Mouse (Mus musculus): ENCODE data around the gene Cmklr1.

Gene Cmklr1

GRCm38 (mm10) chr5:113650035-113650865 is at the start of gene Cmklr1:
Gene Cmklr1, minus strand, starts transcription at chr5:113650426.
- DNase-seq: no peak

DNA sequence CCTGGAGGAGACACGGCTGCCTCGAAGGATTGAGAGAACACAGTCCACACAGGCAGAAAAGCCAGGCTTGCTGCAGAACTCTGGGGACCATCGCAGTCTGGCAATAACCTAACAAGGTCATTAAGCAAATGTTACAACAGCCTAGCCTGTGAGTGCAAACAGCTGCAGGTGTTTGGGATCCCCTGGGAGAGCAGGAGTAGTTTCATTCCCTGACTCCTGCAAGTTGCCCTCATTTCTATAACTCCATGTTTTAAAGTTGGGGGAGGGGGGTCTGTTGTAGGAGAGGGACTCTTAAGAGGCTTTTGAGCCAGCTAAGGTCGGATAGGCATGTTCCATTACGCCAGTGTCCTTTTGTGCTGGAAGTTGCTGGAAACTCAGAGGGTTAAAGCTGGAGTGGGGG is 44.2 kb upstream of the Cmklr1 start:
- no peak for DNase-seq

DNA sequence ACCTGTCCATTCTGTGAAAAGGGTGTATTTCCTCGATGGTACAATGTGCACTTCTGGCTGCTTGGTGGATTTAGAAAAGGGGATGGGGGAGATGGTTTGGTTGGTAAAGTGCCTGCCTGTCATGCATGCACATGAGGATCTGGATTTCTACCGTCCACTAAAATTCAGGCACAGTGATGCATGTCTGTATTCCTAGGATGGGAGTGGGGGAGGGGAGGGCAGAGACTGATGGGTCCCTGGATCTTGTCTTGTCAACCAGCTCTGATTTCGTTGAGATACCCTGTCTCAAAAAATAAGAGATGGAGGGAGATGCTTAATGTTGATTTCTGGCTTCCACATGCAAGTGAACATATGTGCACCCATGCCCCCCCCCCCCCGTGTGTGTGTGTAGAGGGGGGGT is 43.8 kb upstream of the Cmklr1 start:
- DNase-seq: no peak

DNA sequence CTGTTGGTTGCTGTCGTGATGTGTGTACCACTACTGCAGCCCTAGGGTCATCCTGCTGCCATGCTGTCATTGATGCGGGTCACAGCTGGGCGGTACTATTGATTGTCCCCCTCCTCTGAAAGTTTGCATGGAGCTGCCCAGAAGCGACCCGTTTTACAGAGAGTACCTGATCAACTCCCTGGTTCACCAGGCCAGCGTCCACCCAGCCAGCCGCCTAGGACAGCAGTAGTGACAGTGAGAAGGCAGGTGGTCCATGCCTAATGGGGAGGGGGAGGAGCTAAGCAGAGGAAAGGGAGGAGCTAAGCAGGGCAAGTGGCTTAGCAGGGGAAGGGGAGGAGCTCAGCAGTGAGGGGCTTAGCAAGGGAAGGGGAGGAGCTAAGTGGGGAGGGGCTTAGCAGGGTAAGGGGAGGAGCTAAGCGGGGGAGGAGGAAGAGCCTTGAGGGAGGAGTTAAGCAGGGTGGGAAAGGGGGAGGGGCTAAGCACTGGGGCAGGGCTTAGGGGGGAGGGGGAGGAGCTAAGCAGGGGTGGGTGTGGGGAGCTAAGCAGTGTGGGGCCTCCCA is 43.0 kb upstream of the Cmklr1 start:
- peak in 1 of 2 experiments; percentile 7 for DNase-seq

DNA sequence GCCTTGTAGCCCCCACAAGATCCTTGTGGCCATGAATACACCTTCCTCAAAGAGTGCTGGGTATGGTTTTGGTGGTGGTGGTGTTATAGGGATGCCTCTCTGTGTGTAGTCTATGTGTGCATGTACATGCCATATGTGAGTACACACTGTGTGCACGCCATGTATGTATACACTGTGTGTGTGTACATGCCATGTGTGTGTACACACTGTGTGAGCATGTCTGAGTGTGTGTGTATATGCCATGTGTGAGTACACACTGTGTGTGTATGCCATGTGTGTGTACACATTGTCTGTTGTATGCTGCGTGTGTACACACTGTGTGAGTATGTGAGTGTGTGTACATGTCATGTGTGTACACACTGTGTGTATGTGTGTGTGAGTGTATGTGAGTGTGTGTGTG is 40.6 kb upstream of the Cmklr1 start:
- no peak for DNase-seq

DNA sequence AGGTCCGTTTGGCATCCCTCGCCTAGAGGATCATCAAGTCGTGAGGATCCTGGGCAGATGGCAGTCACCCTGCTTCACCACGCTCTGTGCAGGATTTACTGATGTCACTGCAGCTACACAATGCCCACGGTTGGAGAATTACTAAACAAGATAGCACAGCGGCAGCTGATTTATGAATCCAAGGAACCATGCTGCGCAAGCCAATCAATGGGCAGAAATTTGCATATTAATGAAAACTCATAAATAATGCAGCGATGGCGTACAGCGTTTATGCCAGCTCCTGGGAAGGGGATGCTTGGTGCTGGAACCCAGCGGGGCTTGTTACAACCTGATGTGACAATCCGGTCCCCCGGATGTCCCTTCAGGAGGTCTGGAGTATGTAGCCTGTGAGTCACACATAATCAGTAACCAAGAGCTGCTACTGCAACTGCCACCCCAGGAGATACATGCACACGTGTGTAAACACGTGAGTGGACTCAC is 39.9 kb upstream of the Cmklr1 start:
- no peak for DNase-seq

- no peak for DNase-seq
These were observed 37.3 kb upstream of the Cmklr1 start for GRCm38 (mm10) chr5:113687514-113687913.

GRCm38 (mm10) chr5:113685471-113685870 is 35.2 kb upstream of the Cmklr1 start:
- DNase-seq: no peak

DNA sequence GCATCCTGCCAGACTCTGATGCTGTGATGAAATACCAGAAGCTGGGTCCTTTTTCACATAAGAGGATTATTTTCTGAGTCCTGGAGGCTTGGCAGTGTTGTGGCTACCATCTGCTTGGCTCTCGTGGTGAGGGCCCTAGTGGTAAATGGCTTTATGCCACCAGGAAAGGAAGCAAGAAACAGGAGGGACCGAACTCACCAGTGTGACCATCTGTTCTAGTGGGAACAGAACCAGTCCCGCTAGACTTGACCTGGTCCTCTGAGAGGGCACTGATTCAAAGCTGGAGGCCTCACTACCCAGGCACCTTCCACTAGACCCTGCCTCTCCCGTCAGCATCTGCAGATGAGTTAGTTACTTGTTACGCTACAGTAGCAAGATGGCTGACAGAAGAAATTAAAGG is 33.0 kb upstream of the Cmklr1 start:
- DNase-seq: no peak

DNA sequence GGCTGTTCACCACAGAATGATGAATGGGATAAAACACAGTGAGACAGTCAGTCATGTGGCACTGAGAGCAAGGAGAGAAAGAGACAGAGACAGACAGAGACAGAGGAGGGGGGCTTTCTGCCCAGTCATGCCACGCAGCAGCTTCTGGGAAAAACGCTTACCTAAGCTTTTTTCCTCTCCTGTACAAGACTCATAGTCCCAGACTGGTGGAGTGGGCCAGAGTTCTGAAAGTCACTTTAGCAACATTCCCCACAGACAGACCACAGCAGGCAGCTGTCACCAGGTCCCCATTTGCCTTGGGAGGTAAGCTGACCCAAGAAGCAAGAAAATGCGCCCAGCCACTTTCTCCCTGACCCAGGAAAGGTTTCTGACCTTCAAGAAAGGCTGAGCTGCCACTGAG is 32.2 kb upstream of the Cmklr1 start:
- no peak for DNase-seq

DNA sequence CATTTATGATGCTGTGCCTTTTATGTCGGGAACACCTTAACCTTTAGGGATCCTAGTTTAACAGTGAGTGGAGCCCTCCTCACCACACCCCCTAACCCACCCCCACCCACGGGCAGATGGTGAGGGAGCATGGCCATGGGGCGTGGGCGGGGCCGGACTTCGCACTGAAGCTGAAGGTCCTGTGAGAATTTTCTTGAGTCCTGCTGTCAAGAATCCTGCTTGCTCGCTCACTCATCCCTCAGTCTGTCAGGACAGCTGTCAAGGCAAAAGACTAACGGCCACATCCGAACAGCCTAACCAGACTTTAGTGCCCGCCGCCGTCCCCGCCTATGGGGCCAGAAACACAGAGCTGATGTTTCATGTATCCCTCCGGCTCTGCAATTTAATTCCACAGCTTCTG is 31.0 kb upstream of the Cmklr1 start:
- DNase-seq: no peak

DNA sequence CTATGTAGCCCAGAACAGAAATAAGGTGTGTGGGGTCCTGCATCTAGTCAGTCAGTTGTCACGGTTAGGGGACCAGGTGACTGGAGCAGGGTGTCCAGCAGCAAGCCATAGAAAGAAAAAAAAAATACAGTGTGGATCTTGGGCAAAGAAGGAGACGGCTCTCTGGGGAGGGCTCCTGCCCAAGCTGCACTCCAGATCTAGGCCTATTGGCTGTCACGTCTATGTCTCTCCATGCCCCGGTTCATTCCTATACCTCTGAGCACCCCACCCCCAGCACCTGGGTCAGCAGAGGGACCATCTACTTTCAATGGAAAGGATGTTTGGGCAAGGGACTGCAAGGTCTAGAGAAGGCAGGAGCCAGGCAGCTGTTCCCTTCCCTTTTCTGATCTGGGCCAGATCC is 29.3 kb upstream of the Cmklr1 start:
- no peak for DNase-seq

DNA sequence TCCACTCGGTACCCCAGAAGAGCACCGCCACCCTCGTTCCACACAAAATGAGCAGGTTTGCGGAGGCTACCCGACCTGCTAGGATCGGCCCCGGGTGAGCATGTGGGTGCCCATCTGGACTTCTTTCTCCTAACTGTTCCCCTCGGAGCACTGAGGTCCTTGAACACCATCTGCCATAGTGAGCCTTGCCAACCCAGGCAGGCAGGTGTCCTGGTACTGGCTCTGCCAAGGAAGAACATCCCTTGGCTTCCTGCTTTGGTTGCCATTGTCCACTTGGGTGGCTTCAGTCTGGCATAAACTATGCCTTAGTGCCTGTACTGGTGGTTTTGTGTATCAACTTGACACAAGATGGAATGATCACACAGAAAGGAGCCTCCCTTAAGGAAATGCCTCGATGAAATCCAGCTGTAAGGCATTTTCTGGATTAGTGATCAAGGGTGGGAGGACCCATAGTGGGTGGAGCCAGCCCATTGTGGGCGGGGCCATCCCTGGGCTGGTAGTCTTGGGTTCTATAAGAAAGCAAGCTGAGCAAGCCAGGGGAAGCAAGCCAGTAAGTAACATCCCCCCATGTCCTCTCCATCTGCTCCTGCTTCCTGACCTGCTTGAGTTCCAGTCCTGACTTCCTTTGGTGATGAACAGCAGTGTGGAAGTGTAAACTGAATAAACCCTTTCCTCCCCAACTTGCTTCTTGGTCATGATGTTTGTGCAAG is 28.7 kb upstream of the Cmklr1 start:
- no peak for DNase-seq

GRCm38 (mm10) chr5:113677541-113677940 is 27.3 kb upstream of the Cmklr1 start:
- DNase-seq: no peak

GRCm38 (mm10) chr5:113674851-113675250 is 24.6 kb upstream of the Cmklr1 start:
- no peak for DNase-seq

GRCm38 (mm10) chr5:113672456-113672855 is 22.2 kb upstream of the Cmklr1 start:
- no peak for DNase-seq

DNA sequence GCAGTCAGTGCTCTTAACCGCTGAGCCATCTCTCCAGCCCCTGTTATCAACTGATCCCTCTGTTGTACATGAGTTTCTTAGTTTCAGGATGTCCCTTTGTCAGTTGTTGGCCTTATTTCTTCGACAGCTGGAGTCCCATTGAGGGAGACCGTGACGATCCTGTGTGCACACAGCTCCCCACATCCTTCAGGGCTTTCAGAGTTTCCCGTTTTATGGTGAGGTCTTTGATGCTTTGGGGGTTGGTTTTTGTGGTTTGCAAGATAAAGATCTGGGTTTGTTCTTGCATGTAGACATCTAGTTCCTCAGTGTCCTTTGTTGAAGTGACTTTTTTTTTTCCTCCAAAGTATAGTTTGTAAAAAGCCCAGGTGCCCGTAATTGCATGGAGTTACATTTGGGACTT is 20.4 kb upstream of the Cmklr1 start:
- no peak for DNase-seq

DNA sequence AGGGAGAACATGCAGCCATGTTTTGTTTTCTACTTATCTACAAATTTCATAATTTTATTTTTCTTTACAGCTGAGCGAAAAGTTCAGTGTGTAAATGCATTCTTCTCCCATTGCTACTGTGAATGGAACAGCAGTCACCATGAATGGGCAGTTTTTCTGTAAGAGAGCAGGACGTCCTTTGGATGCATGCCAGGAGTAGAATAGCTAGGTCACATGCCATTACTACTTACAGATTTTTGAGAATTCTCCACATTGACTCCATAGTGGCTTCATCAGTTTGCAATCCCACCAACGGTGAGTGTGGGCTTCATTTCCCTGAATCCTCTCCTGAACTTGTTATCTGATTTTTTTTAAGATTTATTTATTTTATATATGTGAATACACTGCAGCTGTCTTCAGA is 19.9 kb upstream of the Cmklr1 start:
- no peak for DNase-seq

- no peak for DNase-seq
These were observed 14.5 kb upstream of the Cmklr1 start for GRCm38 (mm10) chr5:113664629-113665195.

DNA sequence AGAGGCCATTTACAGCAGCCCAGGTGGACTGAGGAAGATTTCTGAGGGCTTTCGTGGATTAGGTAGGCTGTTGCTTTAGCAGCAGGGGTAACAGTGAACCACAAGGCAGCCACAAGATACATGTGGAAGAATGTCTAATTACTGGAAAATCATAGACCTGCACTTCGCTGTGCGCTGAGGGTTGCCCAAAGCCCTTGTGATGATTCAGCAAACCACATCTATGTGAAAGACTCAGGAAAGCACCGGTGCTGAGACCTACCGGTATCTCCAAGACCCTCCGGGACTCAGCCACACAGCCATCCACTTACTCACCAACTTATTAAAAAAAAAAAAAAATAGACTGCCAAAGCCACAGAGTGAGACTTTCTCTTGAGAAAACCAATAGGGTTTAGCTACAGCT is 13.9 kb upstream of the Cmklr1 start:
- no peak for DNase-seq

DNA sequence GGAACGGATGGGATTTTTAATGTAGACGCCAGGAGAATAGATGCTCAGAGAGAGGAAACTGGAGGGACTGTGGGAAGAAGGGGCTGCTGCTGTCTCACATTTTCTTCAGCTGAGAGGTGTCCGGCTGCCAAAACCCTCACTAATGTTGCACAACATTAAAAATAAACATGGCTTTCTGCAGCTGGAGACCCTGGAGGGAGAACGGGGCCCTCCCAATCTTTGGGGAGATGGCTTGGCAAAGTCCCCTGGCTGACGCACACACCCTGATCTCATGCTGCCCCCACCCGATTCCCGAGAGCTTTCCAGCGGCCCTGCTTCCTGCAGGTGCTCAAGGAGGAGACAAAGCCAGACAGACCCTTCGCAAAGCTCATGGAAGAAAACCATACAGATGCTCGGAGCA is 10.6 kb upstream of the Cmklr1 start:
- DNase-seq: no peak

DNA sequence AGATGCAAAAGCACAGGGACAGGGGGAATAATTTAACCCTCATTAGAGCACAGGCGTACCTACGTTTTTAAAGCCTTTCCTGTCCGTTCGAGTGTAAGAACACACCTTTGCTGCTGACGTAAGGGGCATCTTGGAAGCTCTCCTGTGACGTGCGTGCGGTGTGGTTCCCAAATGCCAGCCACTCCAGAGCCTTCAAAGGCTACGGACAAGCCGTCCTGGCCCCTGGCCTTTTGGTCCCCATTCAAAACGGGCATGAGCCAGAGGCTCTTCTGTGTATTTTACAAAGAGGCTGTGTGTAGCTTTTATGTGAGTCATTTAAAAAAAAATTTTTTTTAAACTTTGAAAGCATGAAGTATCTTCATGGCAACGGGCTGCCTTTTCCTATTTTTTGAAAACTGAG is 4.6 kb upstream of the Cmklr1 start:
- DNase-seq: no peak

DNA sequence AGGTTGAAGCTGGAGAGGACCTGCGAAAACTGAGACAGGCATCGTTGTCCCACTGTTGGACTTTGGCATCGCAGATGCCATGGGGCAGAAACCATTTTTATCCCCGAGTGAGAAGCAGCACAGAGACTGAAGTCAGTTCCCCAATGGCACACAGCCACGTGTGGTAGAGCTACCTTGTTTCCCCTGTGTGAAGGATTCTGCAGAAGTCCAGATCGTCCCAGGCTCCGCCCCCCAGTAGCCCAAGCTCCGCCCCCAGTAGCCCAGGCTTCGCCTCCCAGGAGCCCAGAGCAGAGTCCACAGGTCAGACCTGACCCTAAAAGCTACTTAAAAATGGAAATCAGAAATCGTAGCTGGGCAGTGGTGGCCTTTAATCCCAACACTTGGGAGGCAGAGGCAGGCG is 4.0 kb upstream of the Cmklr1 start:
- DNase-seq: no peak

DNA sequence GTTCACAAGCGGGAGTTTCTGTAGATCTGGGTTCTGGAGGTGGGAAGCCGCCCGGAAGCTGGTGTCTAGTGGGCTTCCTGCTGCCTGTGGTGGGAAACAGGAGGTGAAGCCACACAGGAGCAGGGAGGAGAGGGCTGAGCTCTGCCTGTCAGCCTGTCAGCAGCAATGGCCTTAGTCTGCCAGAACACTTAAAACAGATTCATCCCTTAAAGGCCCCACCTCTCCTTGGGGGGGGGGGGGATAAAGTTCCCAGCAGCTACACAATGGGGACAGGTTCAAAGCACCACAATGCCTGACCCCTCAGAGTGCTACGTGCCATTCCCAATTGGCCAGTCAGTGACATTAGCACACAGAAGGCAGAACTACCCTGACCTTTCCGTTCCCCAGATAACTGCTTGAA is 2.0 kb upstream of the Cmklr1 start:
- no peak for DNase-seq
